Mouse (Mus musculus): Measurements from ENCODE around the gene Tlr6.
A peak's percentile ranks its signal among the peaks of the same experiment; 100 is the strongest.

Gene Tlr6

DNA sequence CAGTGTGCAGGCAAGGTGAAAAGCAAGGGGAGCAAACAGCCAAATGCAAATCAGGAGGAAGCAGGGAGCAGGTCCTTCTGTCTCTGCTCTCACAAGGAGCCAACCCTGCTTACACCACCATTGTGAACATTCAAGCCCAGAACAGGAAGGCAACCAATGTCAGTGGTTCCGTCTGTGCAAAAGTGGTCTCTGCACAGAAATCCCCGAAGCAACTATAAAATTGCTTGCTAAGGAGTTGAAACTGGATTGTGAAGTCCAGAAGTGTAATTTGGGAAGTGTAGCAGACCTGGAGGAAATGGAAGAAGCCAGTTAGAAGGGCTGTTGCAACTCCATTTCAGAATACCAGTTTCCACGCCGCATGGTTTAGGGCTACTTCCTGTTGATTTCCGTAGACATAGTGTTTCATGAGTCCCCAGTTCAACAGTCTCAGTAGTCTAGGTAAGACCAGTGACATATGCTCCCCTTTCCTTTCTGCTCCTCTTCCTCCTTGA is 37.0 kb downstream of the Tlr6 start:
- no peak for DNase-seq

DNA sequence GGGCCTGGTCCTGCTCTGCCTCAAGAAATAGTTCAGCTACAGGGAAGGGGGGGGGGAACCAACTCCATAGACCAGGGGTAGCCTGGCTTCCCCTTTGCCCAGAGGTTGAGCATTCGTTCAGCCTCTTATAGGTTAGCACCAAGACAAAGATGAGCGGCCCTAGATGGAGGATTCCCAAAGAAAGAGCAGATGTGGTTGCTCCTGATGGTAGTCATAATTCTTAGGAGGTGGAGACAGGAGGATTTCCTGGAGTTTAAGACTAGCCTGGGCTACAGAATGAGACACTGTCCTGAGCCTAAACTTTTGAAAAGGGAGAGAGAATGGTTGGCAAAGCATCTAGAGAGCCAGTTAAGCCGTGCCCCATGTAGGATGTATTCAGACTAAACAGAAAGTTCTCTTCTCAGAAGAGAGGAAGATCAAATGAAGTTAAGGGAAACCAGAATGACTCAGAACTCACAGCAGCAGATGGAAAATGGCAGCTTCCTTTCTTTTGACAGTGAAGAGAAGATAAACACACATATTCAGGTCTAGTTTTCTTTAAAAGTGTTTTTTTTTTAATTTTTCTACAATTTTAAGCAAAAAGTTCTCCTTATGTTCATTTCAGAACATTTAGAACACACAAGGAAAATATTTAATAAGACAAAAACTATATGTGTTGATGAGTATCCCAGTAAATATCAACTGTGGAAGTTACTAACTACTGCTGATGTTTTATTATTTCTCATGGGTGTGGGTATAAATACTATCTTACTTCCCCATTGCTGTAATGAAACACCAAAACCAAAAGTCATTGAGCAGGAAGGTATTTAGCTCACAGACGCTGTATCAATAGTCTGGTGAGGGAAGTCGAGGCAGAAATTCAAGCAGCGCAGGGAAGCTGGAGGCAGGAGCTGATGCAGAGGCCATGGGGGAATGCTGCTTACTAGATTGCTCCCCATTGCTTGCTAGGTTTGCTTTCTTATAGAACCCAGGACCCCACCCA is 41.0 kb downstream of the Tlr6 start:
- DNase-seq = no peak

DNA sequence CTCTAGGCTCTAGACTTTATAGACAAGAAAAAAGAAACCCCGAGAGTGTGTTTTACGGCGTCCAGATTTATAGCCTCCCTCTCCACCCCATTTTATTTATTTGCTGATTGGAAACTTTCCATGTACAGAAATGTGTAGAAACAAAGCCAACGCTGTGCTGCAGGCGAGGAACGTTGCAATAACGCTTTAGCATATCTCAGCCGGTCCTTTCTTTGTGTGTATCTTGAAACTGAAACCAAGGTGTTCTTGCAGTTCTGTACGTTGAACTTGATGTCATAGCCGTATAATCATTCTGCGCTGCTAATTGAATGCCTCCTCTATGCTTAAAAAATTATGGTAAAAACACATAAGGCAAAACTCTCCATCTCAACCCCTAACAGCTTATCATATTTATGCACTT is 42.2 kb downstream of the Tlr6 start:
- DNase-seq = no peak

DNA sequence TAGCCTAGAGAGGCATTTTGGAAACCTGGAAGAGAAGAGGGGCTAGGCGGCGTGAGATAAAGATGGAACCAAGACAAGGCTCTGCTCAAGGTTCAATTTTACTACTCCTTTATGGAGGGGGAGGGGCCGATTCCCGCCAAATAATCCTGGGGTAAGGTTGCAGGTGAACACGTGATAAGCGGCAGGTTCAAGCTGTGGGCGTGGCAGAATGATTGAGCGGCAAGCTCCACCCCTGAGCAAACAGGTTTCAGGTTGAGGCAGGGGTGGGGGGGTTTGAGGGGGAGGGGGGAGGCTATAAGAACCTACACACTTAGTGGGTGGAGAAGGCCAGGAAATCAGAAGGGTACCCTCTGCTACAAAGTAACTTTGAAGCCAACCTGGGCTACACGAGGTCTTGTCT is 42.7 kb downstream of the Tlr6 start:
- no peak for DNase-seq

DNA sequence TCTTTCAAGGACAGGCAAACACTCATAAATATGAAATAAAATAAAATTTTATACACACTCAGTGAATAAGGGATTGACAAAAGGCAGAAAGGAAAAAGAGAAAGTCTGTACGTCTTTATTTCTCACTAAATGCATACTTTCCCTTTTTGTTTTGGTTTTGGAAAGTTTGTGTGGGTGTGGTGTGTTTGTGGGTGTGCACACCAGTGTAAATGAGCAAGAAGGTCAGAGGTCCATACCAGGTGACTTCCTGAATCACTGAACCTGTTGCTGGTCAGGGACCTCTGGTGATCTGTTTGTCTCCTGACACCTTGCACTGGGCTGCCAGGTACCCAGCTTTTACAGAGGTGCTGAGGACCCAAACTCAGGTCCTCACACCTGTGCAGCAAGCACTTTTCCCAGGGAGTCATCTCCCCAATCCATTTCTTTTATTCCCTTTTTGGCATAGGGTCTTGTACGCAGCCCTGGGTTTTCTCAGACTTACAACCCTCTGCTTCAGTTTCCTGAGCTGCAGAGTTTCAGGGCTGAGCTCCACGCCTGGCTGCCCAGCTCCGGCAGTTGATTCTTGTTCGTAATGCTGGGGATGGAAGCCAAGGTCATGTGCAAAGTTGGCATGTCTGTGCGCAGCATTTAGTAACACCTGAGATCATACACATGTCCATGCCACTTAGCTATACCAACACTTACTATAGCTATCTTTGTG is 51.2 kb downstream of the Tlr6 start:
- no peak for DNase-seq

DNA sequence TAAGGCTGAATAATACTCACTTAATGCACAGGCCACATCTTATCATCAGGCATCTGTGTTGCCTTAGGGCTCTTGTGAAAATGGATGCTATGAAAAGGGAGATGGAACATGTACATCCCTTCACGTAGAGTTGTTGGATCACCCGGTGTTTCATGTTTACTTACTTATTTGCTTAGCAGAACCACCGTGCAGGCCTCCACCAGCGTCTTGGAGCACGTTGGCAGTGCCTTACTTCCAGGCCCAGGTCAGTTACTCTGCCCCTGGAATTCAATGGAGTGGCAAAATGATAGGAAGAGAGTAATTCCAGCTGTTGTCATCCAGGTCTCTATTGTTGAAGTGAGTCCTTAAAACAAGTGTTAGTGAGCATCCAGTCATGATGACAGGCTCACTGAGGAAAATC is 52.0 kb downstream of the Tlr6 start:
- no peak for DNase-seq

DNA sequence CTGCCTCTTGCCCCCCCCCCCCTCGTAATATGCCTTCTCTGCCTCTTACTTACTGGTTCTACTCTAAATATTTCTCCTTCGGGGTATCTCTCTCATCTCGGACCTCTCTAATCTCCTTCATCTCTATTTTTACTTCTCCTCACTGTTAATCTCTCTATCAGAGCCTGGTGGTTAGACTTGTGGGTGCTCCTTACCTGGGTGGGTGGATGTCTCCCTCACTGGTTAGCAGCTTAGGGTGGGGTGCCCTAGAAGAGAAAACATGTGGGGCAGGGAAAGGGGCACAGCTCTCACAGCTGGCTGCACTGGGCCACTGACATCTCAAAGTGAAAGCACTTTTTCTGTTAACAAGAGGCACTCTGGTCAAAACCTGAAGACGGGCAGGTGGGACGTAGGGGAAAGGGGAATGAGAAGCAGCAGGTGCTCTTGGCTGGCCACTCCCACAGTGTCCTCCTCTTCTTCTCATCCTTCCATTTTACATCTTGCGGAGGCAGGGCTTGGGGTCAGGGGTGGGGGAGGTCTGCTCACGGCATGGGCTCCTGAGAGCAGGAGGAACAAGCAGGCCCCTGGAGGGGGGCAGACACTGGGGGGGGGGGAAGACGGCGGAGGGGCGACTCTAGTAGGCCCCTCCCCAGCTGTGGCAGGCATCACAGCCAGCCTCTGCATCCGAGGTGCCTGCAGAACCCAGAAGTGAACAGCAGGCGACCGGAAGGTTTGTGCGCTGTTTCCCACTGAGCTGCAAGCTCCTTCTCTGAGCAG is 54.2 kb downstream of the Tlr6 start:
- DNase-seq = peak; percentile 10
